Mouse (Mus musculus) spleen, adult 2 months (tissue): ENCODE results near the gene Spsb2.

Source experiments
- CTCF ChIP-seq: fragments of 200-500 bp; IDR thresholded peaks from 2 replicates; pipeline ENCODE4 v1.5.1; 2011; ENCODE audit warnings: mild to moderate bottlenecking, inconsistent platforms; ENCODE audit not compliant: insufficient read depth, insufficient read length, insufficient replicate concordance; ENCODE audit errors: extremely low read depth
- POLR2A ChIP-seq: fragments of 200-500 bp; IDR thresholded peaks from 2 replicates; pipeline ENCODE4 v1.6.1; 2011; ENCODE audit warnings: low read depth, low read length, inconsistent platforms

GRCm38 (mm10) chr6:124779222-124779983 is 29.1 kb upstream of the Spsb2 start, which contains the start of gene Lrrc23:
- TF ChIP-seq CTCF (no peak), POLR2A (no peak)
